17 mouse cellular contexts compared by ENCODE assay signal in the genomic region with DNA sequence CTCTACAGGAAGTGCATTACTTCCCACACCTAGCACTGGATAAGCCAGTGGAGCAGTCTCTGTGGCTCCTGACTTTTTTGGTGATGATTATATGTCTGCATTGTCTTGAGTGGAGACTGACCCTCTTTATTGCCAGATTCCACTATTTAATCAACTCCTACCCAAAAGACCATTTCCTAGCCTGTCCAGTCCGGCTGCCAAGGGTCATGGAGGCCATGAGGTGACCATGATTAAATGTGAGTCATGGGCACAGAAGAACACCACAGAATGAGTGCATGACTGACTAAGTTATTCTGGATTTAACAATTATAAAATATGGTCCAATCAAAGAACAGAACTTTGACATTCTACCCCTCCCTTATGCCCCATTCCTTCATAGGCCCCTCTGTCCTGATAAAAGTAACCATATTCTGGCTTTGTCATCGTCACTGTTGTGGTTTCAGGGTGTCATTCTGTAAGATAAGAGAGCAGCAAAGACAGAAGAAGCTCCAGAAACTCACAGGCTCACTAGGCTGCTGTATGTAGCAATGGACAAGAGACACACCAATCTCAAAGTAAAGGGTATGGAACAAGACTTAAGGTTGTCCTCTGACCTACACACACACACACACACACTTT.
DNase-seq lines count a peak whose midpoint lies in the region; ATAC-seq and TF ChIP-seq lines count a peak whose summit lies in the region.
"Had no signal": no experiment of that assay in that cellular context is flagged by ENCODE, and none has a peak within 500 bp of the region (broad histone marks: within the 10 kb centered on the region; RNA-seq: fewer than 3 reads in every experiment).

No protein-coding gene starts in this region.

- no peaks in the 10 kb centered on the region for H3K27me3 ChIP-seq in MEL (ENCODE audit: control insufficient read depth in 1 of 2, insufficient read depth in 2 of 2, low read length in 2 of 2)
- H3K27me3 ChIP-seq in heart, embryonic 12.5 days (replicated peaks), result no peaks in the 10 kb centered on the region
- H3K27me3 ChIP-seq: limb, embryonic 13.5 days had no signal

- no peak for TF ChIP-seq POLR2A in MEL (IDR thresholded peaks at IDR 0.05; ENCODE audit: control insufficient read depth in 1 of 2, insufficient read depth in 1 of 2, low read depth in 1 of 2, low read length in 2 of 2, poor library complexity in 1 of 2)

- WGBS in heart, embryonic 12.5 days, result 53% methylated on average over 2 of the region's 2 CpGs

- H3K36me3 ChIP-seq in MEL (ENCODE audit: control insufficient read depth in 1 of 2, insufficient read depth in 2 of 2, low read length in 2 of 2), result peaks cover 0 to 6% of the 10 kb centered on the region in 2 experiments; a peak in 2 of 4 replicates
- H3K36me3 ChIP-seq in heart, embryonic 12.5 days, result no peaks in the 10 kb centered on the region
- H3K36me3 ChIP-seq: forebrain, embryonic 10.5 days; limb, embryonic 13.5 days had no signal

- no peaks in the 10 kb centered on the region for H3K9me3 ChIP-seq in MEL (replicated peaks; ENCODE audit: insufficient read depth, low read length)
- H3K9me3 ChIP-seq in heart, embryonic 12.5 days (replicated peaks), result no peaks in the 10 kb centered on the region
- H3K9me3 ChIP-seq: forebrain, embryonic 10.5 days; limb, embryonic 13.5 days had no signal

- peak; percentile 91 for ATAC-seq in megakaryocyte-erythroid progenitor cell, adult 5-6 weeks (replicated peaks; ENCODE audit: low FRiP score, low TSS enrichment, poor library complexity, severe bottlenecking)
- no peak for ATAC-seq in heart, embryonic 12.5 days (ENCODE audit: insufficient number of reproducible peaks, low FRiP score)
- ATAC-seq: CD4-positive, CD25-positive, alpha-beta regulatory T cell, adult 4 months; midbrain, embryonic 16.5 days had no signal

- no peak overlapping the region for H3K4me2 ChIP-seq in heart, embryonic 12.5 days
- H3K4me2 ChIP-seq: limb, embryonic 13.5 days had no signal

- peak; percentile 74 to 78 for TF ChIP-seq EP300 in MEL (IDR thresholded peaks at IDR 0.05; ENCODE audit: low read depth in 1 of 2, low read length in 2 of 2)

- no peak overlapping the region for H3K27ac ChIP-seq in MEL (ENCODE audit: control insufficient read depth, low read depth, low read length)
- no peak overlapping the region for H3K27ac ChIP-seq in heart, embryonic 12.5 days (ENCODE audit: poor library complexity, severe bottlenecking)
- H3K27ac ChIP-seq: forebrain, embryonic 10.5 days; kidney, postnatal 0 days; limb, embryonic 13.5 days had no signal

- H3K4me3 ChIP-seq in MEL (ENCODE audit: control insufficient read depth in 1 of 2, insufficient read depth in 1 of 2, low read depth in 2 of 2, low read length in 2 of 2), result no peak overlapping the region
- no peak overlapping the region for H3K4me3 ChIP-seq in heart, embryonic 12.5 days
- H3K4me3 ChIP-seq: forebrain, embryonic 10.5 days; limb, embryonic 13.5 days had no signal

- TF ChIP-seq RAD21 in MEL (IDR thresholded peaks at IDR 0.05; ENCODE audit: low read depth, low read length), result no peak

- no peaks in the 10 kb centered on the region for H3K79me2 ChIP-seq in MEL (ENCODE audit: control insufficient read depth, insufficient read depth, low read length, poor library complexity)

- no peak for TF ChIP-seq CTCF in MEL (IDR thresholded peaks at IDR 0.05 in 2 of 3, conservative IDR thresholded peaks at IDR 0.05 in 1 of 3; ENCODE audit: control insufficient read depth in 1 of 3, insufficient read depth in 1 of 3, low read depth in 2 of 3, low read length in 3 of 3, poor library complexity in 1 of 3, severe bottlenecking in 1 of 3)

- no peak overlapping the region for H3K9ac ChIP-seq in MEL (ENCODE audit: control insufficient read depth, low read depth, low read length, poor library complexity, severe bottlenecking)
- H3K9ac ChIP-seq in heart, embryonic 12.5 days, result no peak overlapping the region
- H3K9ac ChIP-seq: limb, embryonic 13.5 days had no signal

- peaks cover 2 to 15% of the 10 kb centered on the region in 2 experiments; a peak in 3 of 4 replicates for H3K4me1 ChIP-seq in MEL (ENCODE audit: control insufficient read depth in 1 of 2, insufficient read depth in 2 of 2, low read length in 2 of 2)
- H3K4me1 ChIP-seq in heart, embryonic 12.5 days (replicated peaks), result peaks cover 14% of the 10 kb centered on the region

- DNase-seq in MEL (ENCODE audit: low read depth, low spot score) (peak; percentile 86), NIH3T3 (ENCODE audit: low read depth) (peak; percentile 50)
- DNase-seq in c-Kit-positive CD71-negative TER-119-negative erythroid progenitor cells, embryonic 14.5 days (ENCODE audit: low read depth), result peak; percentile 1
- DNase-seq in embryo, embryonic 10.5 days (ENCODE audit: low spot score), result no peak
- DNase-seq in spleen, adult 18-20 months, result no peak
- DNase-seq: cerebellum, postnatal 10 days; heart, adult 18-20 months; kidney, adult 18-20 months; lung, adult 2 months; thymus, adult 2 months had no signal

TF ChIP-seq in MEL, 35 proteins besides CTCF, POLR2A, EP300 and RAD21:
- TF ChIP-seq USF1 (IDR thresholded peaks at IDR 0.05; ENCODE audit: low read depth, low read length), result no peak
- 0 out of 2 replicates have a peak, but pooled peaks have one; percentile 33 for TF ChIP-seq MAZ (IDR thresholded peaks at IDR 0.05; ENCODE audit: low read depth, low read length)
- TF ChIP-seq E2F4 (IDR thresholded peaks at IDR 0.05; ENCODE audit: borderline replicate concordance, low read depth, low read length), result no peak
- TF ChIP-seq SMC3 (IDR thresholded peaks at IDR 0.05; ENCODE audit: low read depth, low read length), result no peak
- no peak for TF ChIP-seq NELFE (IDR thresholded peaks at IDR 0.05; ENCODE audit: low read depth, low read length)
- TF ChIP-seq ZMIZ1 (IDR thresholded peaks at IDR 0.05; ENCODE audit: low read depth, low read length), result no peak
- TF ChIP-seq RCOR1 (IDR thresholded peaks at IDR 0.05; ENCODE audit: low read depth, low read length), result peak; percentile 67; the same call in 1 of the 2 replicates
- TF ChIP-seq NRF1 (IDR thresholded peaks at IDR 0.05; ENCODE audit: insufficient read depth, low read depth, low read length, poor library complexity, severe bottlenecking), result no peak
- TF ChIP-seq GATA1 (IDR thresholded peaks at IDR 0.05; ENCODE audit: low read depth, low read length), result peak; percentile 88
- TF ChIP-seq POLR2AphosphoS5 (IDR thresholded peaks at IDR 0.05; ENCODE audit: borderline replicate concordance, low read depth, low read length), result no peak
- peak; percentile 77; the same call in 1 of the 2 replicates for TF ChIP-seq ETS1 (IDR thresholded peaks at IDR 0.05; ENCODE audit: low read depth, low read length)
- TF ChIP-seq ZKSCAN1 (IDR thresholded peaks at IDR 0.05; ENCODE audit: low read depth, low read length), result no peak
- TF ChIP-seq MXI1 (IDR thresholded peaks at IDR 0.05; ENCODE audit: low read depth, low read length), result no peak
- no peak for TF ChIP-seq ZNF384 (IDR thresholded peaks at IDR 0.05; ENCODE audit: low read depth, low read length)
- 0 out of 2 replicates have a peak, but pooled peaks have one; percentile 17 for TF ChIP-seq SIN3A (IDR thresholded peaks at IDR 0.05; ENCODE audit: low read length)
- TF ChIP-seq JUND (IDR thresholded peaks at IDR 0.05; ENCODE audit: low read depth, low read length), result no peak
TF ChIP-seq in MEL: peak in this region for 5.

Comparison
In these comparisons a context has a peak if more than half of its experiments do, and no peak if none do; other contexts are left out.
1. DNase-seq: peak in MEL (single experiment), NIH3T3 (single experiment) and c-Kit-positive CD71-negative TER-119-negative erythroid progenitor cells, embryonic 14.5 days (single experiment); none in embryo, embryonic 10.5 days (single experiment) and spleen, adult 18-20 months (0 of 2).